Mouse (Mus musculus): ENCODE data around the gene Snx18. TPM values are rescaled to one million over a fixed set of nuclear protein-coding genes. Genes with fewer than 3 reads are reported as not detected.

Gene Snx18
- total RNA-seq, 4 experiments from 2014 or later = 21.5 to 24.6 (median 22.9) TPM

DNA sequence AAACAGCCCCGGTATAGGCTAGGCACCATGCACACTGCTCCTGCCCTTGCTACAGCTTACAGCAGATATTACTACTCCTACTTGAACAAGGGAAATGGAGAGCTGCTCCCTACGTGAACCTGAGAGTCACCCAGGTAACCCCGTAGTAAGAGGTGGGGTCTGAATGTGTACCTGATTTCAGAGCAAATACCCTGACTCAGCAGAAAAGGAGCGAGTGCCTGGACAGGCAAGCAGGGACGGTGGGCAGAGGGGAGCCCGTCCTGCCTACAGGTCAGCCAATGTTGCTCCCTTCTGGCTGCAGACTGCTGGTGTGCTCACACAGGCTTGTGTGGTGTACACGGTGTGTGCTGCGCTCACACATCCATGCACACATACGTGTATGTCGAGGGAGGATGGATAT is 20.7 kb downstream of the Snx18 start:
- no peak for DNase-seq (ENCODE audit: low spot score in 2 of 2)

DNA sequence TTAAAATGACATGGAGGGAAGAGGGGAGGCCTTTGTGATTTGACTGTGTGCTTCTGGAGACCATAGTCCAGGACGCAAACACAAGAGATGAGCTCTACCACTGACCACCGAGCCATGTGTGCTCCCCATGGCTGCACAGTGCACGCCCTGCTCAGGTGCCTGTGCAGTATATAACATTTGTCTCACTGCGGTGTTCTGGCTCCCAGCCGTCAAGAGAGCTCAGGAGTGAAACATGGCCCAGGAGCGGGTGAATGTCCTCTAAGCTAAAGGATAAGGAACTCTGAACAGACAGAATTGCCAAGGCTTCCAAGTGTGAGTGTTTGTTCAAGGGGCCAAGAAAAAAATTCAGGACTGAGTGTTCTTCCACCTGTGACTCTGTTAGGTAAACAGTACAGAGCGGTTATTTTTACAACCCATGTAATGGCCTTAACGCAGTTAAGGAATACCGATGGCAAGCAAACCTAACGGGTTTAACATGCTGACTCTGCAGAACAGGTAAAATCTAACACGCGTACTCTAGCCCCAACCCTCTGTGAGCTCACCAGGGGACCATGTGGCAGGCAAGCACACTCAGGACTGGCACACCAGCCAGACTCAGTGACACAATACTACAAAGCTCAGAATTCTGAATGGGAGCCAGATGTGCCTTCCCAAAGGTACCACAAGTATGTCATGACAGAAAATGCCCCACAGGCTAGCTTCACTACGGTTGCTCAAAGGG is 21.4 kb downstream of the Snx18 start:
- no peak for DNase-seq (ENCODE audit: low spot score in 2 of 2)

DNA sequence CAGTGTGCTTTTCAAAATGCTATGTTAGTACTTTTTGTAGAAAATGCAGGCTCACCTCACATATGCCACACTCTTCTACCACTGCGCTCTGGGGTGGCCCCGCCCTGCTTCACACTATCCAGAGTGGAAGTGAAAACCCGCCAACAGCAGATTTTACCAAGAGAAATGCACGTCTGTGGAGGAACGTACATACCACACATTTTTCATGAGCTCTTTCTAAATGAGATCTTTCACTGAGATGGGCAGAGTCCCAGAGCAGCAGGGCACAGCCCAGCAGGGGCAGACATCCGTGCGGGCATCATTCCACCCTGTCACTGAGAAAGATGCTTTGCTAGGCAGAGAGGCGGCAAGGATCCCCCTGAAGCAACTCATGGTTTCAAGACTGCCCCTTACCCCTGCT is 22.4 kb downstream of the Snx18 start:
- DNase-seq (ENCODE audit: low spot score in 2 of 2) = no peak

DNA sequence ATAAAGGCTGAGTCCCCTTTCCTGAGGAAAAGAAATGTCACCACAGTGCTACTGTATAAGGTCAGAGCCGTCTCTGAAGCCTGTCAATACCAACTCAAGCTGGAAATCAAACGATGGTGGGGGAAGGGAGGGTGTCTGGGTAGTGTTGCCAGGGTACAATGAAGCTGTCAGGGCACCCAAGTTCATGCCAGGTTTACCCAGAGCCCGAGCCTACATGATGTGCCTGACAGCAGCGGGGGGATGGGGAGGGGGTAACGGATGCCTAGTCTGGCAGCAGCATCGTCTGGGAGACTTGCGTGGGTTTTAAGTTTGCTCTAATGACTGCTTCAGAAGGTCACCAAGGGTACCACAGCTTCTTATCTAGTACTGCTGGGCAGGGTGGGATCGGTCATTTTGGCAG is 23.1 kb downstream of the Snx18 start:
- DNase-seq (ENCODE audit: low spot score in 2 of 2) = no peak

DNA sequence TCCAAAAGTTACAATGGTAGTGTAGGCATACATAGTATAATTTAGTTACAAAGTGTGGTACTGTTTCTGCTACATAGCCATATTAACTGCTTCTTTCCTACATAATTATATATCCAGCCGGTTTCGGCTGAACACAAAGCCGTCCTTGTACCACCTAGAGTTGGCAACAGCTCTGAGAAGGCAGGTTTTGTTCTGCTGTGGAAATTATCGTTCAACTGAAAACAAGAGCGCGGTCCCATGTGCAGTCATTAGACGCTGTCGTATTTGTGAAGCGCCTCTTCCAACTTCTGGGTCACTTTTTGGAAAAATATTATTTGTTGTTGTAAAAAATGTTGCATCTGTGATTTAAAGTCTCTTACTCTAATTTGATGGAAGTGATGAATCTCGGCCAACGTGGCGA is 24.0 kb downstream of the Snx18 start:
- DNase-seq (ENCODE audit: low spot score in 2 of 2) = no peak

DNA sequence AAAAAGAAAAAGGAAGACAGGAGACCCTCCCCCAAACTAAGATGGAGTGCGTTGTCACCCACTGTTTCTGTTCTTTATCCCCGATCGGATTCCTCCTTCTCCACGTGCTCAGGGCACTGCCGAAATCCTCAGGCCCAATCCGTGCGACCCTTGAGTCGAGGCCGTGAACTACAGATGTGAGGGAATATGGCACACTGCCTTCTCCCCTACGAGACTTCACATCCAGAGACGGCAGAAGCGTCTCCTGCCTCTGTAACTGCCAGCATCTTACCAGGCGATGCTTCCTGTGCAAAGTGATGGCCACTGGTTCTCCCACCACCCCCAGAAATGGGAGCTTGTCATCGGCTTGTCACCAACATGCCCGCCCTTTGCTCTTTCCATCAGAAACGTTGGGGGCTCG is 24.7 kb downstream of the Snx18 start:
- no peak for DNase-seq (ENCODE audit: low spot score in 2 of 2)

DNA sequence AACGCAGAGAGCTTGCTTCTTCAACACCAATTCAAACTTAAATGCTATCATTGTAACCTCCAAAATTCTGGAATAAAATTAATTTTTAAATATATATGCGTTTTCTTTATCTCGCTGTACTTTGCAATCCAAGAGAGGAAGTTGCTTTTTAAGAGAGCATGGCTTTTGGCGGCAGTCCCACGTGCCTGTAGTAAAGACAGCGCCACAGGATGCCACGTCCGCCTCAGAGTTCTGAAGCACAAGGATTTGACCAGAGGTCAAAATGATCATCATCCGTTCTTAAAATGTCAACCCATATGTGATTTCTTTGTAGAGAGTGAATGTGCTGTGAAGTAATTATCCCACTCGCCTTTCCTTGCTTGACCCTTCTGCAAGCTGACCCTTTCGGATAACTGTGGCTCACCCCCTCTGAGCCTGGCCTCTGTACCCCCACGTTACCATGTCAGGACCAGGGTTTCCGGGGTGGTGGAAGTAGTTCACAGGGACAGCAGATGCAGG is 25.6 kb downstream of the Snx18 start:
- no peak for DNase-seq (ENCODE audit: low spot score in 2 of 2)

DNA sequence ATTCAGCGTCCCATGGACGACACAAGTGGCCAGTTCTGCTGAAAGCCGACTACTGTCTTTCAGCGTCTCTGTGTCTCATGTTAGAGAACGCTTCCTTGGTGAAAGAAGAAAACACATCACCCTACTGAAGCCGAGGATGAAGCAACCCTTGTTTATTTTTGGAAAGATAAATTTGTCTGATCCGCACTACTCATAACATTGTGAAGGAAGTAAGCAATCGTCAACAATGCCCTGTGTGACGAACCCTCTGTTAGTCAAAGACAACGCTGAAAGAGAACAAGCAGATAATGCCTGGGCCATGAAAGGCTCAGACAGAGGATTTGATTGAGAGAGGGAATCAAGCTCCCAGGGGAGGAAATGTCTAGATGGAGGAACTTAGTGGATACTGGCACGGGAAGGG is 27.0 kb downstream of the Snx18 start:
- DNase-seq (ENCODE audit: low spot score in 2 of 2) = no peak

DNA sequence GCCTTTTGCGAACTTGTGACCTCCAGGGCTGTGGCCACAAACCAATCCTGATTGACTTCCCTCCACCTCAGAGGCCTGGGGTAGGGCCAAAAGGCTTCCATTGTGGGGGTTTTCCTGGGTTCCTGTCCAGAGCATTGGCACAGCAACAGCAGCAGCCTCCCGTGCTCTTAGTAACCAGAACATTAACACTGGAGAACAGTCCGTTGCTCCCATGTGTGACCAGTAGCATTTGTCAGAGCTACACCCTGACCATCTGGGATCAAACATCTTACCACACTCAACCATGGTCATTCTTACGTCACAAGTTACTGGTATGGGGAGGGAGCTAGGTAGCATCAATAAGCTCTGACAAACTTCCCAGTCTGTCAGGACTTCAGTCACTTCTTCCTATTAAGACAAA is 28.1 kb downstream of the Snx18 start:
- DNase-seq (ENCODE audit: low spot score in 2 of 2) = no peak

DNA sequence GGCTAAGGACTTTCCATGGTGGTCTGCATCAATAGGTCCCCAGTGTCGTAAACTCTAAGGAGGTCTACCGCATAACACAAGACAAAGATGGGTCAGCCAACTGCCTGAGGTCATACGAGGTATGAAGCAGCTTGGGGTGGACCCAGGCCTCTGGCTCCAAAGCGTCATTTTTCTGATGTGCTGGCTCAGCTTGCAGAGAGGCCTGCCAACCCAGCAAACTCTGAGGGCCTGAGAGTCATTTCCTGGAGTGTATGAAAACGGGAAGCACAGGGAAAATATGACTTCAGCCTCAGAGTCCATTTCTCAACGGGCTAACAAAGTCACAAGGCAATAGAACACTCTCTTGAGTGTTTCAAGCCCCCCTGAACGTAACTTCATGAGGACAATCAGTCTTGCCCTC is 28.9 kb downstream of the Snx18 start:
- DNase-seq (ENCODE audit: low spot score in 2 of 2) = no peak

DNA sequence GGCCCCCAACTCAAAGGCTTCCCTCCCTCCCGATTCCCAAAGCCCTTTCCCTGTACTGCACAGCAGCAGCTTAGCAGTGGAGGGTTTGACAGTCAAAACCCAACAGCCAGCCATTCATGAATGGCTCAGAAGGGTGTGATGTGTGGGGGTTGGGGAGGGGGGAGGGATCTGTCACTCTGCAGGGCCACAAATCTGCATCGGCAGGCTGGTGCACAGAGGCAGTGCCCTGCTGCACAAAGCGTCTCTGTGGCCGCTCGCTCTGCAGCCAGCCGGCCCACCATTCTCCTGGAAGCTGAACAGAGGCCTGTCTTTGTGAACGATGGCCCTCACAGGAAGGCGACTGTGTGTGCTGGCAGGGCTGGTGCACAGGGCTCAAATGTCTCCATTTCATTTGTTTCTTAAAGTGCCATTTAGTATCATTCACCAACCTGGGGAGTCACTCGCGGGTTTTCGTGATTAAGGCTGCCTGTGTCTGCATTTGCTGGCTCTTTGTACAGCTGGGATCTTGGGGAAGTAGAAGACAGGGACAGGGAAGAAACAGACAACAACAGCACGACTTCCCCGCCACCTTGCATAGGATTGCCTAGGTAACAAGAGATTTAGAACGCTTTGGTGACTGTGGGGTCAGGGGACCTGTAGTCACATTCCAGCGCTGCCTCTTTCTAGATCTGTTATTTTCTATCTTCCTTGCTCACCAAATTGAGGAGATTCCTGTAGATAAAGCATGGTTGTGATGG is 31.0 kb downstream of the Snx18 start:
- peak in 1 of 2 experiments; percentile 76 for DNase-seq (ENCODE audit: low spot score in 2 of 2)

DNA sequence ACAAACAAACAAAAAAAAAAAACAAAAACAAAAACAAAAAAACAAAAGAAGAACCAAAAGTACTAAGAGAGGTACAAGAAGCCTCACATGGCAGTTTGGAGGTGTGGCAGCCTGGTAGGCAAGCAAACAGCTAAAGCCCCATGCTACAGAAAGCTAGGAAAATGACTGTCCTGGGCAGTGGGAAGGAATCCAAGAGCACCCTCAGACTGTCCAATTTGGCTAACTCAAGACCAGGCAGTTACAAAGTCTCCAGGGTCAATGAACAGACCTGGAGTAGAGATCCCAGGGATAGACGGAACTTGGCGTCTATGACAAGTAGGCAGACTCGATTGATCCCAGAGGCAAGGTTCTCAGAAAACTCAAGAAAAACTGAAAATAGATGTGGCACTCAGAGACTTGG is 32.8 kb downstream of the Snx18 start:
- DNase-seq (ENCODE audit: low spot score in 2 of 2) = no peak

DNA sequence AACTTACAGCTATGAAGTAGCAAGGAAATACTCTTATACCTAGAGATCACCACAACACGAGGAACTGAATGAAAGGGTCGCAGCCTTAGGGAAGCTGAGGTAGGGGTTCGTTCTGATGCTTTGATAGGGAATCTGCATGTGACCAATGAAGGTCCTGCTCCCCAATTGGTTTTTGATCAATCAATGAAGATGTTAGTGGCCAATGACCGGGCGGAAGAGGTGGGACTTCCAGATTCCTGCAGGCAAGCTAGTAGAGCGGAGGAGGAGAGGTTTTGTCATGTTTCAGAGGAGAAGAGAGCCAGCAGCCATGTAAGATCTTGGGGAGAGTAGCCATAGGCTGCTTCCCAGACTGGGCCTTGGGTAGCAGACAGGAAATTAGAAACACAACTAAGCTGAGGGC is 33.9 kb downstream of the Snx18 start:
- DNase-seq (ENCODE audit: low spot score in 2 of 2) = no peak

DNA sequence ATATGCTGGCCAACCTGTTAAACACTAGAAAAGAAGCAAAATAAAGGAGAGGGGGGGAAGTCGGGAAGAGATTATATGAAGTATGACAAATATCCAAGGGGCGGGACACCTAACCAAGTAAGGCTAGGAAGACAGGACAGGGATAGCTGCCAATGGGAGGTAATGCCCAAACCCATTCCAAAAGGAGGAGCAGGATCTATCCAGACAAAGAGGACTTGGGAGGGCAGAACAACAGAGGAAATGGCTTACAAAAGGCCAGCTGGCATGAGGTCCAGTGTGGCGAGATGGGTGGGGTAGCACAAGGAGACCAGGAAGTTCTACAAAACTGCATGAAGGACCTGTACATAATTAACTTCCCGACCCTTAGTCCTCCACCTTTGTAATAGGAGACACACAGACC is 34.8 kb downstream of the Snx18 start:
- DNase-seq (ENCODE audit: low spot score in 2 of 2) = no peak

DNA sequence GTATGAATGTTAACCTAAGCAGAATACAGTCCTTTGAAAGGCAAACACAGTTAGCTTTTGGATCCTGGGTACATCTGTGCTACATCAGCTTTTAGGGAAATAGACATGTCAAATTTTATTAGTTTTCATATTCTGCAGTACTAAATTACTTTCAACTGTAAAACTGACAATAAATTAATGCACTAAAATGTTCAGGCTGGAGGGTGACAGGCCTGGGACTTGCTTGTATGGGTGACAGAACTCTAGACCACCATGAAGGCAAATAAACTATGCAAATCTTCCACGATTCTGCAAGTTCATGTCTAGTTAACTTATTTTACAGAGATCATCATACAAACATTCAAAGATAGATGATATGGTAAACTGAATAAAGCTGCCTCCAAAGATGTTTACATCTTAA is 36.3 kb downstream of the Snx18 start:
- DNase-seq (ENCODE audit: low spot score in 2 of 2) = no peak

DNA sequence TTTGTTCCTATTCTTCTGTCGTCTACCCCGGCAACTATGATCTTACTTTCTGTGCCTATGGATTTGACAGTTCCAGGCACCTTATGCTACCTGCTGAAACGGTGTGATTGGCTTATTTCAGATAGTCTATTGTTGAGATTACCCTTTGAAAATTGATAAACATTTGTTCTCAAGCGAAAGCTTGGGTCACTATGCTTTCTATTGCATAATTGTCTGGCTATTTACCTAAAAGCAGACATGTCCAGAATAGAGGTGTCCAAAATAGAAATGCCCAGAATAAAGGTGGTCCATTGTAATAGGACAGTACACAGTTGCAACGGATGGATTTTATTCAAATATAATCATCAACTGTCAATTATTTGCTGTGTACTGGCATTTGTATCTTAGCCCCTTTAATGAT is 36.9 kb downstream of the Snx18 start:
- no peak for DNase-seq (ENCODE audit: low spot score in 2 of 2)

DNA sequence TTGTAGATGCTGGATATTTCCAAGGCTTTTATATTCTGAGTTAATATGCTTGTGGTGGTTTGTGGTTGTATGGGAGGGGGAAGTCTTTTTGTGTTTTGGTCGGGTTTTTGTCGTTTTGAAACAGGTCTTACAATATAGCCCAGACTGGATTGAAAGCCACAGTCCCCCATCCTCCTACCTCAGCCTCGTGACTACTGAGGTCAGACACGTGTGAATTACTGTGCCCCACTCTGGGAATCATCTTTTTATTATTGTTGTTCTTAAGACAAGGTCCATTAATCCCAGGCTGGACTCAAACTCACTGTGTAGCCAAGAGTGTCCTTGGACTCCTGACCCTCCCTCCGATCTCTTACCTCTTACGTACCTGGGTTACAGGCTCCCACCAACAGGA is 38.0 kb downstream of the Snx18 start:
- DNase-seq (ENCODE audit: low spot score in 2 of 2) = no peak

DNA sequence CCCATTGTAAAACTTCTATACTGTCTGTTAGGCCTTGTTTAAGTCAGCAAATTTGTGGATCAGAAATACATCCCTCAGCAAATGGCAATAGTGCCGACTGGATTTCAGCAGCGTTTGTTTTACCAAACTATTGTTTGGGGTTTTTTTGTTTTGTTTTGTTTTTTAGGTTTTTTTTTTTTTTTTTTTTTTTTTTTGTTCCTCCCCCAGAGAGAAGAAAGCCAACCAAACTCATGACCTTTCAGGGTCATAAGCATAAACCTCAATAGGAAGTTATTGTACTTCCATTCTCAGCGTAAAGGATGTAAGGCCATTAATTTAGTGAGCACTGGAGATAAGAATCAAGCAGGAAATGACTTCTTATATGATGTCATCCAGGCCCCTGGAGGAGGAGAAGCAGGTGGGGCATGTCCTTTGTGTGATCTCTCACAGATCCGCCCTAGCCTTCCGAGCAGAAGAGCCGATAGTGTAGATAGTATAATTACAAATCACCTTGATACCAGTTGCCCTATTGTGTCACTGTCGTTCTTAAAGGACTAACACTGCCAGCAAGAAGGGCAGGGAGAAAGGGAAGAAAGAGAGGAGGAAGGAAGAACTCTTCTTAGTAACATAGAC is 38.5 kb downstream of the Snx18 start:
- no peak for DNase-seq (ENCODE audit: low spot score in 2 of 2)

DNA sequence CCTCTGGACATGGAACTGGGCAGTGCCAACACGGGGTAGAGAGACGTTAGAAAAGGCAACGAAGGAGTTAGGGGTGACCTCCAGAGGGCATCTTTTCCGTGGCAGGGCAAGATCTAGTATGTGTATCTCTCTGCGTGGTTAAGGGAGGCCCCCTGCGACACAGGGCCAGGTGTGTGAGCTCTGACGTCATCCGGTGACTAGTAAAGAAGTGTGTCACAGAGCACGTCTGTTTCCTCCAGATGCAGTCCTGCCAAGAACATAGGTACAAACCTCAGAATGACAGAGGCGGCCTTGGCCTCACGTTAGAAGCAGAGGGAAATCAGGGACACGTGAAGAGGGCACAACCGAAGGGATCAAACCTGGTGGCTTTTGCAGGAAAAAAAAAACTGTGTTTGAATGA is 44.1 kb downstream of the Snx18 start:
- no peak for DNase-seq (ENCODE audit: low spot score in 2 of 2)

DNA sequence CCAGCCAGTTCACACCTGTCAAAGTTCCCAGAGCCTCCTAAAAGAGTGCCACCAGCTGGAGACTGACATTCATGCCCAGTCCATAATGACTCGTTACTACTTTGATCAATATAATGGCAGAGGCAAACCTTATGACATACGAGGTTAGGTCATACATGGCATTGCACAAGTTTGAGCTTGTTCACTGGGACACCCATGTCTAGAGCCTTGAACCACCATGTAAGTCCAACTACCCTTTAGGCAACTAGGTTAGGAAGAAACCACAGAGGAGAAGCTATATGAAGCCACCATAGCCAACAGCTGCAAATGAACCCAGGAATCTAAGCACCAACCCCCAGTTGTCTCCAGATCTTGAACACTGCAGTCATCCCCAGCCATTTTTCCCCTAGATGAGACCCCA is 45.0 kb downstream of the Snx18 start:
- no peak for DNase-seq (ENCODE audit: low spot score in 2 of 2)

DNA sequence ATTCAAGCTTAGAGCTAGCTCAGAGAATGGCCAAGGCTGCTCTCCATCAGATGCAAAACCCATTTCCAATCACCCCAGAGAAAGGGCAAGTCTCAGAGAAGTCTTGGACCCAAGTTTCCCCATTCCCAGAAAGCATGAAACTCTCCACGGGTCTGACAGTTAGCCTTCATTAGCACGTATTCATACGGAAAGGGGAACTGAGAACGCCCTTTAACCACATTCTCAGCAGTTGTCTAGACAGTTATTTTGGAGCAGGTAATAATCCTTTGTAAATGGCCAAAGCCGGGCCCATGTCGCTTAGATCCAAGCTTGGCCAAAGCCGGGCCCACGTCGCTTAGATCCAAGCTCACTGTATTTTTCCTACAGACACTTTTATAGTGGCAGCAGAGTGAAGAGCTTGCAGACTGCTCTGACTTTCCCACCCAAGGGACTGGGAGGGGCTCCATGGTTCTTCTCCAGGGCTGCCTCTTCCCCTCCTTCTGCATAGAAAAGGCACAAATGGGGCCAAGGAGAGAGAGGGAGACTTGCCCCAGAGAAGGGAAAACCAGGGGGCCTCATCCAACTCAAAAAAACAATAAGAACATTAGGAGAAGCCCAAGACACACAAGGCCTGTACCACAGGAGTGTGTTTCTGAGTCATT is 46.2 kb downstream of the Snx18 start:
- no peak for DNase-seq (ENCODE audit: low spot score in 2 of 2)

DNA sequence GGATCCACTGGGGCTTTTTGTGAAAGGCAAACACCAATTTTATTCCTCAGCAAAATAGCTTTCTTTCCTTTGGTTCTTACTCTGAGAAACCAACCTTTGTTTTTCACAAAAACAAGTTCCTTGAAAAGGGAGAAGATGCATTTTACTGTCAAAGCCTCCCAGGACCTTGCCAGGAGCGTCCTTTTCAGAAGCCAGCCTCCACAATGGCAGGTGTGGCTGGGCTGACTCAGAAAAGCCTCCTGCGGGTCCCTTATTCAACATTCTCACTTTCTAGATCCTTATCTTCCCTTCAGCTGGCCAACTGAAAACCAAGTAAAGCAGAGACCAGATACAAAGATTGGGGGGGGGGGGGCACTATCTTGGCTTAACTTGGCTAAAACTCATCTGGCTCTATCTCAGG is 48.8 kb downstream of the Snx18 start:
- DNase-seq (ENCODE audit: low spot score in 2 of 2) = no peak

Data from left cerebral cortex, adult 8-10 months (tissue).